Mouse (Mus musculus): ENCODE measurements around the gene Lect2.

The Lect2 gene

GRCm38 (mm10) chr13:56548401-56548800 lies at the start of gene Lect2:
Gene Lect2 (minus strand): TSS chr13:56548502.
- in situ Hi-C loops (cut with MboI; ENCODE audit: low pct_unique_long_range_greater_than_20kb in 1 of 2, low sequenced_read_pairs in 2 of 2, unreplicated experiment in 1 of 2): no loop called here

- in situ Hi-C loops (cut with MboI; ENCODE audit: low pct_unique_long_range_greater_than_20kb in 1 of 2, low sequenced_read_pairs in 2 of 2, unreplicated experiment in 1 of 2): no loop called here
Observed at GRCm38 (mm10) chr13:56597296-56597695, 49.0 kb upstream of the Lect2 start.

GRCm38 (mm10) chr13:56595246-56595645 lies 46.9 kb upstream of the Lect2 start:
- in situ Hi-C loops (cut with MboI; ENCODE audit: low pct_unique_long_range_greater_than_20kb in 1 of 2, low sequenced_read_pairs in 2 of 2, unreplicated experiment in 1 of 2): no loop called here

- in situ Hi-C loops (cut with MboI; ENCODE audit: low pct_unique_long_range_greater_than_20kb in 1 of 2, low sequenced_read_pairs in 2 of 2, unreplicated experiment in 1 of 2): no loop called here
Observed at GRCm38 (mm10) chr13:56593961-56594391, 45.7 kb upstream of the Lect2 start.

GRCm38 (mm10) chr13:56593196-56593595 lies 44.9 kb upstream of the Lect2 start:
- in situ Hi-C loops (cut with MboI; ENCODE audit: low pct_unique_long_range_greater_than_20kb in 1 of 2, low sequenced_read_pairs in 2 of 2, unreplicated experiment in 1 of 2): no loop called here

- in situ Hi-C loops (cut with MboI; ENCODE audit: low pct_unique_long_range_greater_than_20kb in 1 of 2, low sequenced_read_pairs in 2 of 2, unreplicated experiment in 1 of 2): no loop called here
Observed at GRCm38 (mm10) chr13:56591939-56592338, 43.6 kb upstream of the Lect2 start.

GRCm38 (mm10) chr13:56591191-56591590 lies 42.9 kb upstream of the Lect2 start:
- in situ Hi-C loops (cut with MboI; ENCODE audit: low pct_unique_long_range_greater_than_20kb in 1 of 2, low sequenced_read_pairs in 2 of 2, unreplicated experiment in 1 of 2): no loop called here

GRCm38 (mm10) chr13:56590202-56590601 lies 41.9 kb upstream of the Lect2 start:
- in situ Hi-C loops (cut with MboI; ENCODE audit: low pct_unique_long_range_greater_than_20kb in 1 of 2, low sequenced_read_pairs in 2 of 2, unreplicated experiment in 1 of 2): no loop called here

GRCm38 (mm10) chr13:56588454-56589117 lies 40.3 kb upstream of the Lect2 start:
- in situ Hi-C loops (cut with MboI; ENCODE audit: low pct_unique_long_range_greater_than_20kb in 1 of 2, low sequenced_read_pairs in 2 of 2, unreplicated experiment in 1 of 2): no loop called here

- in situ Hi-C loops (cut with MboI; ENCODE audit: low pct_unique_long_range_greater_than_20kb in 1 of 2, low sequenced_read_pairs in 2 of 2, unreplicated experiment in 1 of 2): no loop called here
Observed at GRCm38 (mm10) chr13:56586046-56586445, 37.7 kb upstream of the Lect2 start.

- in situ Hi-C loops (cut with MboI; ENCODE audit: low pct_unique_long_range_greater_than_20kb in 1 of 2, low sequenced_read_pairs in 2 of 2, unreplicated experiment in 1 of 2): no loop called here
Observed at GRCm38 (mm10) chr13:56582720-56583119, 34.4 kb upstream of the Lect2 start.

GRCm38 (mm10) chr13:56581961-56582434 lies 33.7 kb upstream of the Lect2 start:
- in situ Hi-C loops (cut with MboI; ENCODE audit: low pct_unique_long_range_greater_than_20kb in 1 of 2, low sequenced_read_pairs in 2 of 2, unreplicated experiment in 1 of 2): no loop called here

- in situ Hi-C loops (cut with MboI; ENCODE audit: low pct_unique_long_range_greater_than_20kb in 1 of 2, low sequenced_read_pairs in 2 of 2, unreplicated experiment in 1 of 2): no loop called here
Observed at GRCm38 (mm10) chr13:56581512-56581911, 33.2 kb upstream of the Lect2 start.

- in situ Hi-C loops (cut with MboI; ENCODE audit: low pct_unique_long_range_greater_than_20kb in 1 of 2, low sequenced_read_pairs in 2 of 2, unreplicated experiment in 1 of 2): no loop called here
Observed at GRCm38 (mm10) chr13:56580450-56580849, 32.1 kb upstream of the Lect2 start.

GRCm38 (mm10) chr13:56578097-56578496 lies 29.8 kb upstream of the Lect2 start:
- in situ Hi-C loops (cut with MboI; ENCODE audit: low pct_unique_long_range_greater_than_20kb in 1 of 2, low sequenced_read_pairs in 2 of 2, unreplicated experiment in 1 of 2): no loop called here

GRCm38 (mm10) chr13:56575701-56576321 lies 27.5 kb upstream of the Lect2 start:
- in situ Hi-C loops (cut with MboI; ENCODE audit: low pct_unique_long_range_greater_than_20kb in 1 of 2, low sequenced_read_pairs in 2 of 2, unreplicated experiment in 1 of 2): no loop called here

GRCm38 (mm10) chr13:56575074-56575473 lies 26.8 kb upstream of the Lect2 start:
- in situ Hi-C loops (cut with MboI; ENCODE audit: low pct_unique_long_range_greater_than_20kb in 1 of 2, low sequenced_read_pairs in 2 of 2, unreplicated experiment in 1 of 2): no loop called here

- in situ Hi-C loops (cut with MboI; ENCODE audit: low pct_unique_long_range_greater_than_20kb in 1 of 2, low sequenced_read_pairs in 2 of 2, unreplicated experiment in 1 of 2): loop anchor here in 1 of 2 experiments (25.0 kb wide), 1 partner anchor 91 kb away; no protein-coding TSS in a partner anchor
Observed at GRCm38 (mm10) chr13:56571645-56572044, 23.3 kb upstream of the Lect2 start.

- in situ Hi-C loops (cut with MboI; ENCODE audit: low pct_unique_long_range_greater_than_20kb in 1 of 2, low sequenced_read_pairs in 2 of 2, unreplicated experiment in 1 of 2): loop anchor here (10.0 to 25.0 kb wide), 2 partner anchors 88 to 96 kb away; no protein-coding TSS in a partner anchor
Observed at GRCm38 (mm10) chr13:56566336-56566735, 18.0 kb upstream of the Lect2 start.

GRCm38 (mm10) chr13:56563075-56563474 lies 14.8 kb upstream of the Lect2 start:
- in situ Hi-C loops (cut with MboI; ENCODE audit: low pct_unique_long_range_greater_than_20kb in 1 of 2, low sequenced_read_pairs in 2 of 2, unreplicated experiment in 1 of 2): loop anchor here (10.0 to 25.0 kb wide), 2 partner anchors 92 to 99 kb away; no protein-coding TSS in a partner anchor

Data from mouse embryonic stem cell (cell line).